In the genomic region with DNA sequence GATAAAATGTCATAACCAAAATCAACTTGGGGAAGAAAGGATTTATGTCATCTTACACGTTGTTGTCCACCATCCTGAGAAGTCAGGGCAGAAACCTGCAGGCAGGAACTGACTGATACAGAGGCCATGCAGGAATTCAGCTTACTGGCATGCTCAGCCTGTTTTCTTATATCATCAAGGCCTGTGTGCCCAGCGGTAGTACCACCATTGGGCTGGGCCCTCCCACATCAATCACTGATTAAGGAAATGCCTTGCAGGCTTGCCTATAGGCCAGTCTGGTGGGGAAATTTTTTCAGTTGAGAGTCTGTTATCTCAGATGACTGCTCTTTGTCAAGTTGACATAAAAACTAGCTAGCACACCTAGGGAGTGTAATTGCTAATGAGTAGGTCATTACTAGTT, we compare ENCODE assay signal across 21 mouse cellular contexts. TPM values are rescaled to one million over a fixed set of nuclear protein-coding genes. Genes with fewer than 3 reads are reported as not detected.
DNase-seq lines count a peak whose midpoint lies in the region; ATAC-seq and TF ChIP-seq lines count a peak whose summit lies in the region.
"Had no signal": no experiment of that assay in that cellular context is flagged by ENCODE, and none has a peak within 500 bp of the region (broad histone marks: within the 10 kb centered on the region; RNA-seq: fewer than 3 reads in every experiment).

No protein-coding gene starts in this region.

- ATAC-seq in hindbrain, embryonic 13.5 days (ENCODE audit: low FRiP score): 0 out of 2 replicates have a peak, but pooled peaks have one; percentile 39
- no peak for ATAC-seq in hindbrain, postnatal 0 days
- ATAC-seq in neural tube, embryonic 13.5 days (ENCODE audit: low read depth): peak; percentile 55
- ATAC-seq: forebrain, embryonic 15.5 days; intestine, postnatal 0 days had no signal

- no peaks in the 10 kb centered on the region for H3K27me3 ChIP-seq in hindbrain, embryonic 13.5 days
- H3K27me3 ChIP-seq in hindbrain, postnatal 0 days (ENCODE audit: insufficient read depth, low read length): no peaks in the 10 kb centered on the region
- no peaks in the 10 kb centered on the region for H3K27me3 ChIP-seq in neural tube, embryonic 13.5 days
- H3K27me3 ChIP-seq: embryonic facial prominence, embryonic 13.5 days; forebrain, embryonic 15.5 days; kidney, embryonic 15.5 days had no signal

- no peak for TF ChIP-seq CTCF in hindbrain, postnatal 0 days (IDR thresholded peaks at IDR 0.05; ENCODE audit: low read depth)

- 48% methylated on average over 2 of the region's 2 CpGs for WGBS in hindbrain, embryonic 13.5 days
- WGBS in hindbrain, postnatal 0 days: 45% methylated on average over 2 of the region's 2 CpGs
- WGBS in neural tube, embryonic 13.5 days: 45% methylated on average over 2 of the region's 2 CpGs

- H3K9ac ChIP-seq in hindbrain, embryonic 13.5 days: no peak overlapping the region
- no peak overlapping the region for H3K9ac ChIP-seq in hindbrain, postnatal 0 days (replicated peaks; ENCODE audit: low read length)
- no peak overlapping the region for H3K9ac ChIP-seq in neural tube, embryonic 13.5 days
- H3K9ac ChIP-seq: embryonic facial prominence, embryonic 13.5 days; forebrain, embryonic 15.5 days; kidney, embryonic 15.5 days had no signal

- H3K4me3 ChIP-seq in hindbrain, embryonic 13.5 days: no peak overlapping the region
- no peak overlapping the region for H3K4me3 ChIP-seq in hindbrain, postnatal 0 days (ENCODE audit: low read length)
- no peak overlapping the region for H3K4me3 ChIP-seq in neural tube, embryonic 13.5 days
- H3K4me3 ChIP-seq: embryonic facial prominence, embryonic 13.5 days; forebrain, embryonic 15.5 days; hindbrain, embryonic 10.5 days; kidney, embryonic 15.5 days had no signal

- peaks cover 26% of the 10 kb centered on the region for H3K4me1 ChIP-seq in hindbrain, embryonic 13.5 days (replicated peaks)
- H3K4me1 ChIP-seq in hindbrain, postnatal 0 days (ENCODE audit: insufficient read depth, low read length): 0 out of 2 replicates have a peak, but pooled peaks cover 2% of the 10 kb centered on the region
- peaks cover 31% of the 10 kb centered on the region for H3K4me1 ChIP-seq in neural tube, embryonic 13.5 days (replicated peaks)

- no peaks in the 10 kb centered on the region for H3K9me3 ChIP-seq in hindbrain, embryonic 13.5 days
- H3K9me3 ChIP-seq in hindbrain, postnatal 0 days (ENCODE audit: low read length): no peaks in the 10 kb centered on the region
- no peaks in the 10 kb centered on the region for H3K9me3 ChIP-seq in neural tube, embryonic 13.5 days
- H3K9me3 ChIP-seq: embryonic facial prominence, embryonic 13.5 days; forebrain, embryonic 15.5 days; hindbrain, embryonic 10.5 days; kidney, embryonic 15.5 days had no signal

- H3K4me2 ChIP-seq in hindbrain, embryonic 13.5 days: no peak overlapping the region
- H3K4me2 ChIP-seq in hindbrain, postnatal 0 days (ENCODE audit: low read depth, low read length): no peak overlapping the region
- no peak overlapping the region for H3K4me2 ChIP-seq in neural tube, embryonic 13.5 days
- H3K4me2 ChIP-seq: embryonic facial prominence, embryonic 13.5 days; forebrain, embryonic 15.5 days; kidney, embryonic 15.5 days; liver, embryonic 11.5 days had no signal

- no peaks in the 10 kb centered on the region for H3K36me3 ChIP-seq in hindbrain, embryonic 13.5 days
- no peaks in the 10 kb centered on the region for H3K36me3 ChIP-seq in hindbrain, postnatal 0 days (ENCODE audit: insufficient read depth, low read length)
- no peaks in the 10 kb centered on the region for H3K36me3 ChIP-seq in neural tube, embryonic 13.5 days
- H3K36me3 ChIP-seq: embryonic facial prominence, embryonic 13.5 days; forebrain, embryonic 15.5 days; hindbrain, embryonic 10.5 days; kidney, embryonic 15.5 days had no signal

- peak; percentile 33 for DNase-seq in embryo, embryonic 10 days (ENCODE audit: low spot score)
- no peak for DNase-seq in embryo, embryonic 11 days
- no peak for DNase-seq in hindbrain, postnatal 0 days (ENCODE audit: low spot score)
- no peak for DNase-seq in neural tube, embryonic 10.5 days (ENCODE audit: extremely low spot score, low spot score)
- no peak for DNase-seq in gastrocnemius, postnatal 25 days
- DNase-seq in MN1 (ENCODE audit: low spot score): no peak
- DNase-seq: adrenal gland, postnatal 36 days; cerebellum, adult 18-20 months; cerebellum, postnatal 25 days; gastrocnemius, postnatal 14 days; lung, adult 18-20 months; thymus, postnatal 36 days had no signal

- H3K27ac ChIP-seq in hindbrain, embryonic 13.5 days: peak overlapping the region; percentile 45; the same call in 1 of the 2 replicates
- H3K27ac ChIP-seq in hindbrain, postnatal 0 days: no peak overlapping the region
- H3K27ac ChIP-seq in neural tube, embryonic 13.5 days (replicated peaks): peak overlapping the region; percentile 46; the same call in 1 of the 2 replicates
- H3K27ac ChIP-seq: embryonic facial prominence, embryonic 13.5 days; forebrain, embryonic 15.5 days; hindbrain, embryonic 10.5 days; kidney, embryonic 15.5 days; macrophage had no signal

RNA-seq across cellular contexts. Expression of gene Arhgap32, which starts 22.5 kb away (rescaled TPM):
- polyA plus RNA-seq in hindbrain, embryonic 13.5 days (2015; fragmentation: Nextera tagmentation; extraction: Ambion mirVana): 10.7 and 11.7 TPM in 2 replicates
- total RNA-seq in hindbrain, postnatal 0 days (2014; rRNA removed): 41.2 and 66.7 TPM in 2 replicates
- 7.3 and 8.2 TPM in 2 replicates for polyA plus RNA-seq in hindbrain, postnatal 0 days (2015; fragmentation: Nextera tagmentation; extraction: Ambion mirVana)
- polyA plus RNA-seq in neural tube, embryonic 13.5 days (2015; fragmentation: Nextera tagmentation; extraction: Ambion mirVana): 9.6 and 10.3 TPM in 2 replicates
- total RNA-seq in gastrocnemius, postnatal 25 days (2021): 1 to 10 TPM; 8.3 to 9.8 TPM
